Mouse (Mus musculus) regulatory T cell (primary cell): Measurements from ENCODE around the gene Rtn4rl1.

Experiments
- in situ Hi-C: fragments of 300-600 bp; cut with MboI, MseI; formaldehyde crosslinking; loops from one replicate; pipeline ENCODE4 v1.15.1; 2025; ENCODE audit warnings: high pct_unique_total_duplicates

The Rtn4rl1 gene

GRCm38 (mm10) chr11:75249588-75249987 is 56.0 kb downstream of the Rtn4rl1 start:
- in situ Hi-C loops: no loop called here

GRCm38 (mm10) chr11:75251006-75251512 is 57.5 kb downstream of the Rtn4rl1 start:
- in situ Hi-C loops: no loop called here

- in situ Hi-C loops: no loop called here
These were observed 58.0 kb downstream of the Rtn4rl1 start for GRCm38 (mm10) chr11:75251557-75252070.

GRCm38 (mm10) chr11:75254252-75254912 is 60.8 kb downstream of the Rtn4rl1 start:
- in situ Hi-C loops: no loop called here

GRCm38 (mm10) chr11:75255330-75255729 is 61.7 kb downstream of the Rtn4rl1 start:
- in situ Hi-C loops: no loop called here

GRCm38 (mm10) chr11:75257056-75257648 is 63.6 kb downstream of the Rtn4rl1 start:
- in situ Hi-C loops: no loop called here

GRCm38 (mm10) chr11:75259416-75259815 is 65.8 kb downstream of the Rtn4rl1 start:
- in situ Hi-C loops: no loop called here

- in situ Hi-C loops: no loop called here
These were observed 66.5 kb downstream of the Rtn4rl1 start for GRCm38 (mm10) chr11:75259996-75260561.

GRCm38 (mm10) chr11:75261016-75261415 is 67.4 kb downstream of the Rtn4rl1 start:
- in situ Hi-C loops: no loop called here

- in situ Hi-C loops: no loop called here
These were observed 68.1 kb downstream of the Rtn4rl1 start for GRCm38 (mm10) chr11:75261730-75262129.

- in situ Hi-C loops: no loop called here
These were observed 68.6 kb downstream of the Rtn4rl1 start for GRCm38 (mm10) chr11:75262181-75262580.

- in situ Hi-C loops: no loop called here
These were observed 69.2 kb downstream of the Rtn4rl1 start for GRCm38 (mm10) chr11:75262791-75263190.

- in situ Hi-C loops: no loop called here
These were observed 69.8 kb downstream of the Rtn4rl1 start for GRCm38 (mm10) chr11:75263274-75263963.

GRCm38 (mm10) chr11:75263964-75264312 is 70.4 kb downstream of the Rtn4rl1 start:
- in situ Hi-C loops: no loop called here

- in situ Hi-C loops: no loop called here
These were observed 71.0 kb downstream of the Rtn4rl1 start for GRCm38 (mm10) chr11:75264550-75264949.

- in situ Hi-C loops: no loop called here
These were observed 72.0 kb downstream of the Rtn4rl1 start for GRCm38 (mm10) chr11:75265545-75265944.

GRCm38 (mm10) chr11:75267826-75268281 is 74.3 kb downstream of the Rtn4rl1 start:
- in situ Hi-C loops: no loop called here

GRCm38 (mm10) chr11:75268492-75268891 is 74.9 kb downstream of the Rtn4rl1 start:
- in situ Hi-C loops: no loop called here

GRCm38 (mm10) chr11:75269213-75269612 is 75.6 kb downstream of the Rtn4rl1 start:
- in situ Hi-C loops: no loop called here

GRCm38 (mm10) chr11:75270276-75270984 is 76.8 kb downstream of the Rtn4rl1 start:
- in situ Hi-C loops: no loop called here

GRCm38 (mm10) chr11:75270985-75271434 is 77.4 kb downstream of the Rtn4rl1 start:
- in situ Hi-C loops: no loop called here
